Mouse (Mus musculus) hindbrain, embryonic 10.5 days (tissue): ENCODE measurements at regions not wholly inside any gene's neighbourhood (a gene's known extent, or its start where the extent isn't known, plus 50 kb on each side); places are given as distances from the start of the nearest gene placed in this dataset.
A peak's percentile ranks its signal among the peaks of the same experiment; 100 is the strongest.
"Not testable (repeated sequence)": the region's sequence is repeated elsewhere in the genome, so short reads cannot be mapped to it uniquely, and the experiment has no call there.

Experiments
- DNase-seq: peaks from one replicate; pipeline ENCODE4 v3.0.0-alpha.2; 2017; ENCODE audit warnings: low spot score
- H3K27ac ChIP-seq: fragments of 300-500 bp; sonication (generic); 2 replicates; pipeline ENCODE4 v1.5.1; 2016; ENCODE audit warnings: mild to moderate bottlenecking, moderate library complexity
- H3K27me3 ChIP-seq: fragments of 300-500 bp; sonication (generic); 2 replicates; pipeline ENCODE4 v1.6.1; 2016; ENCODE audit warnings: mild to moderate bottlenecking; ENCODE audit not compliant: poor library complexity, insufficient read depth, severe bottlenecking
- H3K36me3 ChIP-seq: fragments of 300-500 bp; sonication (generic); 2 replicates; pipeline ENCODE4 v1.6.1; 2016; ENCODE audit warnings: mild to moderate bottlenecking, moderate library complexity
- H3K4me1 ChIP-seq: fragments of 300-500 bp; sonication (generic); replicated peaks from 2 replicates; pipeline ENCODE4 v1.6.1; 2016; ENCODE audit warnings: mild to moderate bottlenecking
- H3K4me3 ChIP-seq: fragments of 300-500 bp; sonication (generic); 2 replicates; pipeline ENCODE4 v1.5.1; 2016; ENCODE audit warnings: mild to moderate bottlenecking, moderate library complexity
- H3K9me3 ChIP-seq: fragments of 300-500 bp; sonication (generic); 2 replicates; pipeline ENCODE4 v1.6.1; 2016; ENCODE audit warnings: mild to moderate bottlenecking, moderate library complexity
- WGBS: fragments of 180-500 bp; shearing (Covaris S2); methylation state at CpG from one replicate; pipeline ENCODE4 v1.1.7; 2016; 5-methylcytosine and 5-hydroxymethylcytosine counted together

DNA sequence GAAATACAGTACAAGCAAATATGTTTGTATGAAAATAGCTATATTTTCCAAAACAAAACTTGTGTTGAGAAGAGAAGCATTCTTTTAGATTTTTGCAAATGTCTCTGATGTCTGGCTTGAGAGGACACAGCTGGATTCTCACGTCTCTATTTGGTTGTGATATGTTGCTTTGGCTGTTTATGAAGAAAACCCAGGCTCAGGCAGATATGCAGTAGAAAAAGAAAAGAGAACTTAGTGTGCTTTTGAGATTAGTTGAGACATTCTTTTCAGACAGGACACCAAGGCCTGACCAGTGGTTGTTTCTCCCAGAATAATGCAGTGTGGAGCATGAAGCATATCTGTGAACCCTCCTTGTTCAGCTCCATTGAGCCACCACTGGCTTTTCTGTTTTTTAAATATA, 178.8 kb upstream of the Mamld1 start:
- Histone ChIP-seq H3K36me3 (no peaks in the 10 kb centered on the region), H3K27me3 (no peaks in the 10 kb centered on the region), H3K27ac (no peak overlapping the region), H3K4me1 (no peaks in the 10 kb centered on the region), H3K9me3 (no peaks in the 10 kb centered on the region), H3K4me3 (no peak overlapping the region)
- DNase-seq: no peak
- 71% methylated on average over 1 of the region's 1 CpGs for WGBS

DNA sequence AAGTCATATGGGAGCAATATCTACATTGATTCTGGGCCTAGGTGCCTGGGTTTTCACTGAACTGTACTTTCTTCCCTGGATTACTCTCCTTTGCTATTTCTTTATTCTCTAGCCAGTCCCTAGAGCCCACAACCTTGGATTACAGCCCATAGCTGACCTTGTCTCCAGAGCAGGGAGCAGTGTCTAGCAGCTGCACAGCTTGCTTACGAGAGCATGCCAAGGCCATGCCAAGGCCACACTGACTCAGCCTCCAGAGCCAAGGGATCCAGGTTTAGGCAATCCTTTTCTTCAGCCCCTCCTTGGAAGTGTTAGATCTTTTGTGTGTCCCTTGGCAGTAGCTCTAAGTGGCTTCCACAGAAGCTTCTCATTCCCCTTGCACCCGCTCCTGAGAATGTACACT, 168.7 kb upstream of the Mamld1 start:
- Histone ChIP-seq H3K4me1 (no peaks in the 10 kb centered on the region), H3K9me3 (no peaks in the 10 kb centered on the region), H3K36me3 (no peaks in the 10 kb centered on the region), H3K27ac (no peak overlapping the region), H3K4me3 (no peak overlapping the region), H3K27me3 (no peaks in the 10 kb centered on the region)
- WGBS: 90% methylated on average over 2 of the region's 2 CpGs
- no peak for DNase-seq

DNA sequence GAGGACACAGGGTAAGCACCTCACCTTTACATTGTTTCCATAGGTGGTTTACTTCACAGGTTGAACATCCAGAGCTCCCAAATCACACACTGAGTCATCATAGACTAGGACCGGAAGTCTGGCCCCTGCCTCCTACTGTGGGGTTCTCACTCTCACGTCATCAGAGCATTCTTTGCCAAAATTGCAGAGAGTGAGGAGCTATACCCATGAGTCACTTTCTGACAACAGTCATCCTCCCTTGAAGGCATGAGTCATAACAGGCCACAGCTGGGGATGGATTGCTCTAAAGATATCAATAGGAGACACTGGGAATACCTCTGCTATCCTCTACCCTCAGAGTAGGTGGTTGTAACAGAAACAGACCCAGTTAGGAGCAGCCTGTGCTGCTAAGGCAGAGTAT, 166.6 kb upstream of the Mamld1 start:
- Histone ChIP-seq H3K4me1 (no peaks in the 10 kb centered on the region), H3K9me3 (no peaks in the 10 kb centered on the region), H3K36me3 (no peaks in the 10 kb centered on the region), H3K27ac (no peak overlapping the region), H3K4me3 (no peak overlapping the region), H3K27me3 (no peaks in the 10 kb centered on the region)
- no peak for DNase-seq
- WGBS: 83% methylated on average over 2 of the region's 2 CpGs

DNA sequence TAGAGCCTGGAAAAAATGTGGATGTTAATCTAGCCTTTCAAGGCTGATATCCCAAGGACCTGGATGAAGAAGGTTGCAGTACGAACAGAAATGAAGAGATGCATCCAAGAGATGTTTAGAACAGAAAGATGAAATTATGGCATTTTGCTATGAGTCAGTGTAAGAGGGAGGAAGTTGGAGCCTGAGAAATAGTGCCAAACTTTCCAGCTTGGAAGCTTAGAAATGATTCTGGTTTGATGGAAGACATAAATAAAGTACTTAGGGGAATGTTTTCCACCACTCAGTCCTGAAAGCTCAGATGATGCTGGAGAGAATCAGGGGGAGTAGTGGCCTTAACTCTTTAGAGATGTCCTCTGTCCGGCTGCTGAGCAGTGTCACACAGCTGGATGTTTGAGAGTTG, 155.5 kb upstream of the Mamld1 start:
- no peaks in the 10 kb centered on the region for H3K9me3 ChIP-seq
- H3K36me3 ChIP-seq: no peaks in the 10 kb centered on the region
- DNase-seq: no peak
- no peaks in the 10 kb centered on the region for H3K27me3 ChIP-seq
- H3K4me3 ChIP-seq: no peak overlapping the region
- no peaks in the 10 kb centered on the region for H3K4me1 ChIP-seq
- WGBS: 83% methylated on average over 2 of the region's 2 CpGs
- H3K27ac ChIP-seq: no peak overlapping the region

DNA sequence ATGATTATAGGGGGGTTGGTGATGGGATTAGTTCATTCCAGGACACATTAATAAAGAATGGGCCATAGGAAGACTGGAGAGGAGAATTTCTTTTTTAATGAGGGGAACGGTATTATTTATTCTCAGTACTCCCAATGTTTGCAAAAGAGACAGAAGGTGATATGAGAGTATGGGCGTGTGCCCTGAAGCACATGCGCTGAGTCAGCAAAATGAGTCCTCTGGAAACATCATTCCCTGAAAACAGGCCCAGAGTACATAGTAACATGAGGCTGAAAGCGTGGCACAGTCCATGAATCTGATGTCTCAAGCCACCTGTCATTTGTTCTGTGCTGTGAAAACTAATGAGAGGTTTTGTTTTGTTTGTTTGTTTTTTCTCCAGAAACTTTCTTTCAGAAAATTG, 154.5 kb upstream of the Mamld1 start:
- no peak overlapping the region for H3K4me3 ChIP-seq
- no peak for DNase-seq
- no peaks in the 10 kb centered on the region for H3K36me3 ChIP-seq
- WGBS: 83% methylated on average over 4 of the region's 4 CpGs
- no peak overlapping the region for H3K27ac ChIP-seq
- no peaks in the 10 kb centered on the region for H3K9me3 ChIP-seq
- no peaks in the 10 kb centered on the region for H3K27me3 ChIP-seq
- H3K4me1 ChIP-seq: no peaks in the 10 kb centered on the region

DNA sequence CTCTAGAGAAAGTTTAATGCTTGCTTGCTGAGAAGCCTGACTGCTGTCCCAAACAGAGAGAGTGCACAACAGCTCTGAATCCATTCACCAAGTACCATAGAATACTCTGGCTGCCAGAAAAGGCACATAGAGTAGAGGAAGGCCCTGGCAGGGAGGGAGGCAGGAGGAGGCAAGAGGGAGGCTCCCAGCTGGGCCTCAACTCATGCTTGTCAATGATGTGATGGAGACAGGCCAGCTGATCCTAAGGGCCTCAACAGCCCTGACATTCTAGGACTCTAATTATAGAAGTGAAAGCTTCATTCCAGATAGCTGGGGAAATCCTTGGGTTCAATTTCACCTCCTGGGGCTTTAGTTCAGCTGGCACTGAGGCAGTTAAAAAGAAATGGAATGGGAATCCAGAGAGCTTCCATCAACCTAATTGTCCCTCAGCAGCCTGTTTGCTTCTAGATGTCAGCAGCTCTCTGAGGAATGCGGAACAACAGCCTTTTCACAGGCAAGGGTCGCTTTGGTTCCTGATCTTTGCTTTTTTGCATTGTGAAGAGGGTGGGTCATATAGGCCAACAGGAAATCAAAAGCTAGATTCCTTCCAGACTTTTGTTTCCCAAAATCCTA, 152.8 kb upstream of the Mamld1 start:
- WGBS: 49% methylated on average over 2 of the region's 2 CpGs
- Histone ChIP-seq H3K4me3 (no peak overlapping the region), H3K27me3 (no peaks in the 10 kb centered on the region), H3K4me1 (no peaks in the 10 kb centered on the region), H3K9me3 (no peaks in the 10 kb centered on the region), H3K27ac (no peak overlapping the region), H3K36me3 (no peaks in the 10 kb centered on the region)
- DNase-seq: no peak

DNA sequence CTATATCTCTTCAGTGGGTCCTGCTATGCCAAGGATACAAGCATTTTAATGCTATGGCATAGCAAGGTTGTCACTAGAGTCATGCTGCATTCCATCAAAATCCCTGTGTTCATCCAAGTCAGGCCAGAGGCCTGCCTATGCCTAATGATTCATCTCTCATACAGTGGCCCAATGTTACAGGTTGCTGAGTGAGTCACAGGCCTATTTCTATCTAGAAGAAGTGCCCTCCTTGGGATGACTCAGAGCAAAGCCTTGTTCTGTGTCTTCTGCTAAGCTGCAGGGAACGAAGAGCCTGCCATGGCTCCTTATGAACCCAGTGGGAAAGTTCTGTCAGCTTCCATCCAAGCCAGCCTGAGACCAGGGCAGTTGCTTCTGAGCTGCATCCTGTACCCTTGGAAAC, 151.2 kb upstream of the Mamld1 start:
- H3K4me1 ChIP-seq, H3K36me3 ChIP-seq, H3K27ac ChIP-seq, DNase-seq, H3K4me3 ChIP-seq, H3K9me3 ChIP-seq, H3K27me3 ChIP-seq: not testable (repeated sequence)
- WGBS: 83% methylated on average over 1 of the region's 1 CpGs

DNA sequence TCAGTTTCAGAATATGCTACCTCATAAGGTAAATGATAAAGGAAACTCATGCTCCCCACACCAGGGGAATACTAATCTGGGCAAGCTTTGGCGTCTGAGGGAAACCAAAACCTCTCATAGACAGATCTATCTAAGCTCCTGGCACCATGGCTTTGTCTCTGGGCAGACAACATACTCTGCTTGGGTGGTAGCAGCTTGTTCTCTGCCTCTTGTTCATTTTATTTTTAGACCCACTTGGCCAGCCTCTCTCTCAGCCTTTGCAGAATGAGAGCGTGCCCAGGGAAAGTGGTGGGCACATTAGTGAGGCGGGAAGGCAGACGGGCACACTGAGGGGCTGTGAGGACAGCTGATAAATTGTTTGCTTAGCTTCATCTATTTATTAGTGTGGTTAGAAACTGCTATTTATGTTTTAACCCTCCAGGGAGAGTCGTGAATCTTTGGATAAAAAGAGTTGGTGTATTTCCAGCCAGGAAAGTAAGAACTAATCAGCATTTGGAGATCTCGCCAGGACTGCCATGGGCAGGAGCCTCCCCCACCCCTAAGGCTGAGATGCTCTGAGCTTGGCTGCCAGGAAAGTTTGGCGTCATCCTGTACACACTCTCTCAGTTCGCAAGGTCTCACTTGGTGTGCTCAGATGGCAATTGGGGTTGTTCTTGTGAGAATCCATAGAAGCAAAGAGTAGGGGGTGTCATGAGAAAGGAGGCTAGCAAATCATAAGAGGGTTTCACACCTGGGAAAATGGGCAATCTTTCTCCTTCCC, 150.2 kb upstream of the Mamld1 start:
- H3K27me3 ChIP-seq: no peaks in the 10 kb centered on the region

DNA sequence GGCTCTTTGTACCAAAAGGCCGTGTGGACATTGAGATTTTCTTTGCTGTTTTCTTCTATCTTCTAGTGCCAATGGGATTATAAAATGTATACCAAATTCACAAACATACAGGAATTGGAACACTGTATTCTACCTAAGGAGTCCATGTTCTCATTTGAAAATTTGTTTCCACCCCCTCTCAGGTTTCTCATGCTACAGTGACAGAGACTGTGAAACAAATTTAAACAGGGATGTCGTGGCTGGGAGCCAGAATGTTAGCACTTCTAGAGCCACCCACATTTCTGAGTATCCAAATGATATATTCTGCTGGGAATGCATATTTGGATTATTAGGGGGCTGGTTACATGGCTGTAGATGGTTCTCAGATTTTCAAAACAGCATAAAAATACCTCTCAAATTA, 124.4 kb upstream of the Mamld1 start:
- DNase-seq: no peak
- H3K36me3 ChIP-seq: no peaks in the 10 kb centered on the region
- no peaks in the 10 kb centered on the region for H3K9me3 ChIP-seq
- no peak overlapping the region for H3K27ac ChIP-seq
- no peaks in the 10 kb centered on the region for H3K4me1 ChIP-seq
- H3K4me3 ChIP-seq: no peak overlapping the region
- WGBS: 72% methylated on average over 2 of the region's 2 CpGs
- H3K27me3 ChIP-seq: no peaks in the 10 kb centered on the region

More for the DNA sequence above, 150.2 kb upstream of the Mamld1 start:
- no peaks in the 10 kb centered on the region for H3K36me3 ChIP-seq
- H3K4me1 ChIP-seq: no peaks in the 10 kb centered on the region
- H3K9me3 ChIP-seq: no peaks in the 10 kb centered on the region
- WGBS: 85% methylated on average over 8 of the region's 8 CpGs
- no peak for DNase-seq
- H3K27ac ChIP-seq: no peak overlapping the region
- H3K4me3 ChIP-seq: no peak overlapping the region

DNA sequence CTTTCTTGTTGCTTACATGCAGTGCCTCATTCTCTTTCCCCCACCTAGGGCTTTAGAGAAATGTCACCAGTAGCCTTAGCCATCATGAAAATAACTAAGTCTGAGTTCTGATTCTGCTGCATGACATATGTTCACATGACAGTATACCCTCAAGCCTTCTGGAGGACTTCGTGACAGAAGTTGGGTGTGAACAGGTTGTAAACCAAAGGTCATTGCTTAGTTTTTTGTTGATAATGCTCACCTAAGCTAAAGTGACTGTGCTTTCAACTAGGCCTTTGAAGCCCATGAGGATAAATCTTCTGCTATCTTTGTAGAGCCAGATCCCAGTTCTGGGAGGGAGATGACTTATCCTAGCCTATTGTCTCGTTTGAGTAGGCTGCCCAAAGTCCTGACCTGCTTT, 118.1 kb upstream of the Mamld1 start:
- H3K27me3 ChIP-seq: no peaks in the 10 kb centered on the region
- WGBS: 62% methylated on average over 2 of the region's 2 CpGs
- no peaks in the 10 kb centered on the region for H3K36me3 ChIP-seq
- no peaks in the 10 kb centered on the region for H3K4me1 ChIP-seq
- DNase-seq: no peak
- no peaks in the 10 kb centered on the region for H3K9me3 ChIP-seq
- no peak overlapping the region for H3K27ac ChIP-seq
- no peak overlapping the region for H3K4me3 ChIP-seq

DNA sequence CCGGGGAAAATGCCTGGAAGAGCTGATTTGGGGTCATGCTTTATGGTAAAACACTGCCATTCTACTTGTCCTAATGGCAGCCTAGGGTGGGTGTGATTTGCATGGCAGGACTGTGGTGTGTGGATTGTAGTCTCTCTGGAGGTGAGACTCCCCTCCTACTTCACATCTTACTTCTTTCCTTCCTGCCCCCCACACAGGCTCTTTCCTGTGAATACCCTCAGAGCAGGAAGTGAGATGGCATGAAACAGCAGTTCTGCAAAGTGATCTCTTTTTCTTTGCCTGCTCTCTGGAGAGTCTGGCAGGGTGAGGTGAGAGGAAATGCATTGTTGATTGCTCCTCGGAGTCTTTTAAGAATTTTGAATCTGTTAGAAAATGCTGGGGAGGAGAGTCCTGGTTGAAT, 104.7 kb upstream of the Mamld1 start:
- no peak overlapping the region for H3K4me3 ChIP-seq
- WGBS: 69% methylated on average over 2 of the region's 2 CpGs
- H3K9me3 ChIP-seq: no peaks in the 10 kb centered on the region
- no peaks in the 10 kb centered on the region for H3K36me3 ChIP-seq
- H3K27ac ChIP-seq: no peak overlapping the region
- no peaks in the 10 kb centered on the region for H3K4me1 ChIP-seq
- no peak for DNase-seq
- H3K27me3 ChIP-seq: no peaks in the 10 kb centered on the region

DNA sequence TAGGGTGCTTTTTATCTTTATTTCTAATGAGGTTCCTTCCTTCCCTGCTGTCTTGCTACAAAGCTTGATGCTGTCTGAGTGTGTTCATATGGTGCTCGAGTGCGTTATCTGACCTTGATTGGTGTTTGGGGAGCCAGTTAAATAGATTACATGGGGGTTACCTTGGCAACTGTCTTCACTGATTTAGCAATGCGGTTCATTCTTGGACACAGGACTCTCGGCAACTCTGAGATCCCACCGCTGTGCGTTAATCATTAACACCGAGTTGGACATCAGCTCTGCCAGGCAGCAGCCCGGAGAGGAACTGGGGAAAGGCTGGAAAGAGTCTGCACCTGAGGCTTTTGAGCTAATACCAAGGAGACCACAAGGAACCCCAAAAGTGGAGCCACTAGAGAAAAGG, 104.0 kb upstream of the Mamld1 start:
- no peak overlapping the region for H3K27ac ChIP-seq
- H3K4me1 ChIP-seq: no peaks in the 10 kb centered on the region
- no peaks in the 10 kb centered on the region for H3K27me3 ChIP-seq
- H3K4me3 ChIP-seq: no peak overlapping the region
- DNase-seq: peak; percentile 2
- H3K9me3 ChIP-seq: no peaks in the 10 kb centered on the region
- WGBS: 48% methylated on average over 8 of the region's 8 CpGs
- no peaks in the 10 kb centered on the region for H3K36me3 ChIP-seq

DNA sequence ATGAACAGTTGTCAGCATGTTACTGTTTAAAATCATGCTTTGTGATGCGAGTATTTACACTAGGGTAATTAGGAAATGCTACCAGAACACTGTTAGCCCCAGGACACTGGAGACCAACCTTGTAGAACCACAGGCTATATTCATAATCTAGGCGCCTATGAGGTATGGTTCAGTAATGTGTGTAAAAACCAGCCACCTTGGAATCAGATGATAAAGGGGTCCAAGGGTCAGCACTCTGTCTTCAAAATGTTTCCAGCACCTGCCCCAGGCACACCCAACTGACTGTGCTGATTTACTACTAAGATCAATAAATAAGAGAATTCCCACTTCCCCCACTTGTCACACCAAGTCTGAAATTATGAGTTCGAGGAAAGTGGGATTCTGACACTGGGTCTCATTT, 100.8 kb upstream of the Mamld1 start:
- no peak for DNase-seq
- no peaks in the 10 kb centered on the region for H3K36me3 ChIP-seq
- no peak overlapping the region for H3K27ac ChIP-seq
- 84% methylated on average over 3 of the region's 3 CpGs for WGBS
- H3K27me3 ChIP-seq: 0 out of 2 replicates have a peak, but pooled peaks cover 2% of the 10 kb centered on the region
- no peaks in the 10 kb centered on the region for H3K9me3 ChIP-seq
- no peak overlapping the region for H3K4me3 ChIP-seq
- H3K4me1 ChIP-seq: no peaks in the 10 kb centered on the region

DNA sequence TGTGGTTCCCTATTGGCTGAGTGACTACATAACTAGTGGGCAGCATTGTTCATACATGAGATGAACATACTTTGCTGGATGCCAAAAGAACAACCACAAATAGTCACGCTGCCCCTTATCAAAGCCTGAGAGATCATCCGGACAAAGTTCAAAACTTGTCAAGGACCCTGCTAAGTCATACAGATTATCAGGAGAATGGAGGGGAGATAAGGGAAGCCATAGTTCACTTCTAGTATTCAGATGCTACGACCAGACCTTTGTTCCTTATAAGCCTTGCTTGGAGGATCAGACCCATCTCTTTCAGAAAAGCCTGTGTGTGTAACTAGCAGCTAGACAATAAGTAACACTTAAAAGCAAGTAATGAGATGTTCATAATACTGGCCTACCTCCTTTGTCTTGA, 97.0 kb upstream of the Mamld1 start:
- Histone ChIP-seq H3K9me3 (no peaks in the 10 kb centered on the region), H3K27ac (no peak overlapping the region), H3K4me3 (no peak overlapping the region), H3K27me3 (0 out of 2 replicates have a peak, but pooled peaks cover 3% of the 10 kb centered on the region), H3K36me3 (no peaks in the 10 kb centered on the region), H3K4me1 (no peaks in the 10 kb centered on the region)
- no peak for DNase-seq
- 82% methylated on average over 3 of the region's 3 CpGs for WGBS
